Comparison of ENCODE assay signal across 21 mouse cellular contexts in genomic region chr14:118699963-118700362, GRCm38 (mm10). TPM values are rescaled to one million over a fixed set of nuclear protein-coding genes. Genes with fewer than 3 reads are reported as not detected.
A peak's percentile ranks its signal among the peaks of the same experiment; 100 is the strongest.
DNase-seq lines count a peak whose midpoint lies in the region; ATAC-seq and TF ChIP-seq lines count a peak whose summit lies in the region.
"Had no signal": no experiment of that assay in that cellular context is flagged by ENCODE, and none has a peak within 500 bp of the region (broad histone marks: within the 10 kb centered on the region; RNA-seq: fewer than 3 reads in every experiment).

No protein-coding gene starts in this region.

- no peak for TF ChIP-seq POLR2A in ES-Bruce4 (IDR thresholded peaks at IDR 0.05; ENCODE audit: insufficient read depth, low read length)

- H3K9ac ChIP-seq in ES-Bruce4 (ENCODE audit: low read depth, poor library complexity, severe bottlenecking), result 0 out of 2 replicates have a peak overlapping the region, but pooled peaks have one; percentile 17
- no peak overlapping the region for H3K9ac ChIP-seq in forebrain, embryonic 13.5 days
- H3K9ac ChIP-seq: heart, embryonic 15.5 days; limb, embryonic 15.5 days; liver, embryonic 15.5 days had no signal

- peak overlapping the region; percentile 19; the same call in 1 of the 2 replicates for H3K4me3 ChIP-seq in gastrocnemius, adult 2 months
- no peak overlapping the region; the same call in 1 of the 2 replicates for H3K4me3 ChIP-seq in ES-Bruce4 (ENCODE audit: low read depth, low read length)
- H3K4me3 ChIP-seq in forebrain, embryonic 13.5 days, result no peak overlapping the region
- H3K4me3 ChIP-seq: heart, embryonic 15.5 days; hindbrain, embryonic 10.5 days; limb, embryonic 15.5 days; liver, embryonic 15.5 days had no signal

- no peaks in the 10 kb centered on the region for H3K27me3 ChIP-seq in ES-Bruce4 (ENCODE audit: control insufficient read depth, insufficient read depth, low read length, poor library complexity, severe bottlenecking)
- peaks cover 17% of the 10 kb centered on the region for H3K27me3 ChIP-seq in forebrain, embryonic 13.5 days

- no peak for TF ChIP-seq EP300 in ES-Bruce4 (IDR thresholded peaks at IDR 0.05; ENCODE audit: insufficient read depth, low read depth, low read length)

- H3K9me3 ChIP-seq in ES-Bruce4 (replicated peaks; ENCODE audit: control insufficient read depth, insufficient read depth, low read length, poor library complexity, severe bottlenecking), result no peaks in the 10 kb centered on the region
- no peaks in the 10 kb centered on the region for H3K9me3 ChIP-seq in forebrain, embryonic 13.5 days (replicated peaks)
- H3K9me3 ChIP-seq: heart, embryonic 15.5 days; hindbrain, embryonic 10.5 days; limb, embryonic 15.5 days; liver, embryonic 15.5 days had no signal

- peak; percentile 92 for ATAC-seq in inflammation-experienced regulatory T-cells, adult 6 months
- no peak for ATAC-seq in forebrain, embryonic 13.5 days
- ATAC-seq: hindbrain, embryonic 16.5 days; intestine, postnatal 0 days had no signal

- H3K36me3 ChIP-seq in ES-Bruce4 (ENCODE audit: control insufficient read depth, insufficient read depth, low read length, poor library complexity, severe bottlenecking), result peaks cover 2% of the 10 kb centered on the region; the same call in 1 of the 2 replicates
- no peaks in the 10 kb centered on the region for H3K36me3 ChIP-seq in forebrain, embryonic 13.5 days (ENCODE audit: poor library complexity, severe bottlenecking)
- H3K36me3 ChIP-seq: heart, embryonic 15.5 days; limb, embryonic 15.5 days had no signal

- H3K4me1 ChIP-seq in ES-Bruce4 (ENCODE audit: control insufficient read depth, insufficient read depth, low read length), result peaks cover 6% of the 10 kb centered on the region
- H3K4me1 ChIP-seq in forebrain, embryonic 13.5 days, result no peaks in the 10 kb centered on the region
- H3K4me1 ChIP-seq: heart, embryonic 15.5 days; limb, embryonic 15.5 days had no signal

- WGBS in forebrain, embryonic 13.5 days, result 79% methylated on average over 5 of the region's 5 CpGs

- DNase-seq in gastrocnemius, adult 2 months, result no peak
- DNase-seq in gastrocnemius, adult 18-20 months (ENCODE audit: low spot score), result no peak
- DNase-seq in 416B (ENCODE audit: low read depth), result peak; percentile 56
- no peak for DNase-seq in adrenal gland, adult 2 months
- no peak for DNase-seq in cerebellum, postnatal 4 days (ENCODE audit: low spot score in 2 of 2)
- DNase-seq: adrenal gland, postnatal 36 days; cerebellum, adult 9-11 months; kidney, postnatal 36 days; left cerebral cortex, postnatal 4 days; lung, postnatal 4 days; thymus, postnatal 14 days had no signal

- peak overlapping the region; percentile 35; the same call in 1 of the 2 replicates for H3K27ac ChIP-seq in gastrocnemius, adult 2 months
- H3K27ac ChIP-seq in ES-Bruce4 (ENCODE audit: insufficient read depth, low read length), result peak overlapping the region; percentile 66
- no peak overlapping the region for H3K27ac ChIP-seq in forebrain, embryonic 13.5 days
- H3K27ac ChIP-seq: heart, embryonic 15.5 days; limb, embryonic 15.5 days; liver, embryonic 15.5 days had no signal

- TF ChIP-seq CTCF in gastrocnemius, adult 2 months (IDR thresholded peaks at IDR 0.05), result no peak
- TF ChIP-seq CTCF in ES-Bruce4 (IDR thresholded peaks at IDR 0.05; ENCODE audit: low read depth, low read length), result no peak

- no peak overlapping the region for H3K4me2 ChIP-seq in forebrain, embryonic 13.5 days
- H3K4me2 ChIP-seq: heart, embryonic 15.5 days; limb, embryonic 15.5 days; liver, embryonic 15.5 days; midbrain, embryonic 11.5 days had no signal

- intact Hi-C loops in gastrocnemius, adult 2 months (cut with DNase I), result loop anchor here (2.0 to 10.0 kb wide), 4 partner anchors 67 to 305 kb away; no protein-coding TSS in a partner anchor

RNA-seq across cellular contexts. Expression of gene Abcc4, which starts 6.1 kb away (rescaled TPM):
- total RNA-seq in gastrocnemius, adult 2 months (2021), result 10 to 100 TPM; 10.1 to 12.2 TPM
- total RNA-seq in gastrocnemius, adult 18-20 months (2021), result 10 to 100 TPM in 1 of 2 experiments, 1 to 10 TPM in 1; 7.8 to 10.0 TPM
- polyA plus RNA-seq in ES-Bruce4 (2011; ENCODE audit: insufficient read depth, insufficient read length, low read depth, missing spikeins), result 29.0 and 32.2 TPM in 2 replicates
- polyA plus RNA-seq in inflammation-experienced regulatory T-cells, adult 6 months (2017; shearing (Covaris generic)), result 1 to 10 TPM; 7.2 to 9.6 (median 8.2) TPM
- polyA plus RNA-seq in forebrain, embryonic 13.5 days (2015; fragmentation: Nextera tagmentation; extraction: Ambion mirVana), result 0.96 and 1.2 TPM in 2 replicates
- total RNA-seq in adrenal gland, adult 2 months (2021), result 10 to 100 TPM; 17.9 to 20.2 TPM
- 4.2 and 9.6 TPM in 2 replicates for polyA plus RNA-seq in adrenal gland, adult 2 months (2012; rRNA removed)
